Comparison of ENCODE assay signal across 13 mouse cellular contexts in genomic region chr10:77157245-77158019, GRCm38 (mm10). TPM values are rescaled to one million over a fixed set of nuclear protein-coding genes. Genes with fewer than 3 reads are reported as not detected.
A peak's percentile ranks its signal among the peaks of the same experiment; 100 is the strongest.
DNase-seq lines count a peak whose midpoint lies in the region; ATAC-seq and TF ChIP-seq lines count a peak whose summit lies in the region.
"Had no signal": no experiment of that assay in that cellular context is flagged by ENCODE, and none has a peak within 500 bp of the region (broad histone marks: within the 10 kb centered on the region; RNA-seq: fewer than 3 reads in every experiment).

No protein-coding gene starts in this region.

- no peak overlapping the region for H3K4me2 ChIP-seq in kidney, embryonic 15.5 days
- H3K4me2 ChIP-seq: embryonic facial prominence, embryonic 15.5 days; limb, embryonic 12.5 days; stomach, embryonic 15.5 days had no signal

- peaks cover 100% of the 10 kb centered on the region for H3K79me2 ChIP-seq in C2C12 (ENCODE audit: control insufficient read depth, insufficient read depth)

- intact Hi-C loops in gastrocnemius, postnatal 36 days (cut with DNase I): no loop called here

- H3K9ac ChIP-seq in kidney, embryonic 15.5 days: no peak overlapping the region
- H3K9ac ChIP-seq: embryonic facial prominence, embryonic 15.5 days; limb, embryonic 12.5 days; stomach, embryonic 15.5 days had no signal

- H3K4me3 ChIP-seq in kidney, embryonic 15.5 days (replicated peaks): no peak overlapping the region
- H3K4me3 ChIP-seq in C2C12 (ENCODE audit: insufficient read depth, poor library complexity, severe bottlenecking): no peak overlapping the region
- H3K4me3 ChIP-seq: embryonic facial prominence, embryonic 15.5 days; limb, embryonic 12.5 days; stomach, embryonic 15.5 days had no signal

- H3K79me3 ChIP-seq in C2C12 (ENCODE audit: low read depth): peaks cover 81% of the 10 kb centered on the region

- TF ChIP-seq CTCF in C2C12 (IDR thresholded peaks at IDR 0.05; ENCODE audit: control insufficient read depth, insufficient read depth, insufficient read length): no peak

- ATAC-seq in kidney, embryonic 15.5 days (replicated peaks; ENCODE audit: low FRiP score): no peak
- ATAC-seq: inflammation-experienced regulatory T-cells, adult 6 months had no signal

- 29% methylated on average over 11 of the region's 11 CpGs for WGBS in kidney, embryonic 15.5 days

- no peaks in the 10 kb centered on the region for H3K27me3 ChIP-seq in kidney, embryonic 15.5 days
- no peaks in the 10 kb centered on the region for H3K27me3 ChIP-seq in C2C12 (ENCODE audit: control insufficient read depth, insufficient read depth, insufficient read length)
- H3K27me3 ChIP-seq: embryonic facial prominence, embryonic 15.5 days; limb, embryonic 12.5 days; stomach, embryonic 15.5 days had no signal

- no peak for DNase-seq in kidney, postnatal 10 days
- peak; percentile 67 for DNase-seq in 3T3-L1 (ENCODE audit: low read depth, low spot score)
- peak; percentile 52 for DNase-seq in embryo, embryonic 10 days (ENCODE audit: low spot score)
- DNase-seq in yolk sac, embryonic 10.5 days (ENCODE audit: low spot score): no peak
- DNase-seq in gastrocnemius, postnatal 36 days: no peak
- DNase-seq: cerebellum, adult 8-10 months had no signal

- H3K36me3 ChIP-seq in kidney, embryonic 15.5 days: no peaks in the 10 kb centered on the region
- peaks cover 33% of the 10 kb centered on the region for H3K36me3 ChIP-seq in C2C12 (ENCODE audit: control insufficient read depth, insufficient read depth)
- H3K36me3 ChIP-seq: embryonic facial prominence, embryonic 15.5 days; limb, embryonic 12.5 days; stomach, embryonic 15.5 days had no signal

- peak overlapping the region; percentile 25; the same call in 1 of the 2 replicates for H3K27ac ChIP-seq in kidney, embryonic 15.5 days
- H3K27ac ChIP-seq: embryonic facial prominence, embryonic 15.5 days; limb, embryonic 12.5 days; stomach, embryonic 15.5 days had no signal

- peaks cover 92% of the 10 kb centered on the region for H3K4me1 ChIP-seq in kidney, embryonic 15.5 days

- H3K9me3 ChIP-seq in kidney, embryonic 15.5 days (replicated peaks): no peaks in the 10 kb centered on the region
- H3K9me3 ChIP-seq: embryonic facial prominence, embryonic 15.5 days; limb, embryonic 12.5 days; stomach, embryonic 15.5 days had no signal

- H3ac ChIP-seq in C2C12 (ENCODE audit: control insufficient read depth, insufficient read length, low read depth): no peak overlapping the region

TF ChIP-seq in C2C12, 6 proteins besides CTCF, POLR2A, EP300 and RAD21:
- no peak for TF ChIP-seq MYOD1 (IDR thresholded peaks at IDR 0.05; ENCODE audit: control insufficient read depth, insufficient read length, low read depth)
- TF ChIP-seq MAX (IDR thresholded peaks at IDR 0.05): no peak
- peak; percentile 21 for TF ChIP-seq CEBPB (IDR thresholded peaks at IDR 0.05; ENCODE audit: low read depth)
- no peak for TF ChIP-seq FOSL1 (IDR thresholded peaks at IDR 0.05; ENCODE audit: insufficient read depth, low read length, poor library complexity, severe bottlenecking)
- TF ChIP-seq MYOG (IDR thresholded peaks at IDR 0.05; ENCODE audit: control insufficient read depth, extremely low read depth, insufficient read length): no peak
- TF ChIP-seq USF1 (IDR thresholded peaks at IDR 0.05; ENCODE audit: low read depth): no peak

RNA-seq across cellular contexts. Expression of gene Col18a1, which starts 8.9 kb away (rescaled TPM):
- polyA plus RNA-seq in kidney, embryonic 15.5 days (2015; fragmentation: Nextera tagmentation; extraction: Ambion mirVana): 195 and 206 TPM in 2 replicates
- 177 TPM for polyA plus RNA-seq in C2C12 (2012; fragmentation: generic; extraction: Trizol)
- 10 to 100 TPM in 1 of 2 experiments, 1 to 10 TPM in 1; 6.4 to 10.3 TPM for total RNA-seq in gastrocnemius, postnatal 36 days (2021)
- total RNA-seq: megakaryocyte progenitor cell, adult 5-6 weeks had no signal

Comparison
In these comparisons a context has a peak if more than half of its experiments do, and no peak if none do; other contexts are left out.
1. DNase-seq: peak in 3T3-L1 (single experiment) and embryo, embryonic 10 days (single experiment); none in kidney, postnatal 10 days (single experiment), yolk sac, embryonic 10.5 days (single experiment) and gastrocnemius, postnatal 36 days (0 of 2).